Mouse (Mus musculus): ENCODE measurements around the gene Npr1.

DNA sequence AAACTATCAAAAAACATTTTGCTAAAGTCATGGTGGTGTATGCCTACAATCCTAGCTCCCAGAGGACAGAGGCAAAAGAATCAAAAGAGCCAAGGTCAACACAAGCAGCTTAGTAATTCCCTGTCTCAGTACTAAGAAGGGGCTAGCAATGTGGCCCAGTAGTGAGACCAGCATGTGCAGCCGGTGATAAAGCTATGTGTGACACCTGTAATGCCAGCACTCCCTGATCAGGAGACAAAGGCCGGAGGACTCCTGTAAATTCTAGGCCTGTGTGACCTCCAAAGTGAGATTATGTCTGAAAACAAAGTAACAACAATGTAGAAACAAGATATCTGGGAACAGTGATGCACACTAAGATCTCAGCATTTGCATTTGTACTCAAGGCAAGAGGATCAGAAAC lies 40.2 kb downstream of the Npr1 start:
- no peak for TF ChIP-seq TAL1 (IDR thresholded peaks at IDR 0.05; ENCODE audit: low read length)
- no peak for TF ChIP-seq GATA1 (IDR thresholded peaks at IDR 0.05; ENCODE audit: low read length)

All from erythroblast, embryonic 14.5 days (primary cell).